Mouse (Mus musculus): ENCODE data around the gene Zcwpw1. TPM values are rescaled to one million over a fixed set of nuclear protein-coding genes. Genes with fewer than 3 reads are reported as not detected.
A peak's percentile ranks its signal among the peaks of the same experiment; 100 is the strongest.
"Not testable (repeated sequence)": the region's sequence is repeated elsewhere in the genome, so short reads cannot be mapped to it uniquely, and the experiment has no call there.

Gene Zcwpw1
- polyA plus RNA-seq, 1 experiment from 2014 or later, result 7.8 TPM

GRCm38 (mm10) chr5:137823455-137824045 lies 36.0 kb downstream of the Zcwpw1 start:
- Histone ChIP-seq H3K27me3 (no peaks in the 10 kb centered on the region), H3K27ac (no peak overlapping the region), H3K9me3 (replicated peaks) (no peaks in the 10 kb centered on the region), H3K4me1 (replicated peaks) (no peaks in the 10 kb centered on the region), H3K4me3 (no peak overlapping the region), H3K36me3 (no peaks in the 10 kb centered on the region), H3K9ac (no peak overlapping the region), H3K4me2 (no peak overlapping the region)
- WGBS, result 80% methylated on average over 6 of the region's 6 CpGs
- ATAC-seq (replicated peaks; ENCODE audit: insufficient number of reproducible peaks, insufficient read depth, low FRiP score, low read depth), result no peak

- Histone ChIP-seq H3K36me3 (no peaks in the 10 kb centered on the region), H3K4me3 (no peak overlapping the region), H3K27ac (no peak overlapping the region), H3K4me2 (no peak overlapping the region), H3K9me3 (replicated peaks) (no peaks in the 10 kb centered on the region), H3K4me1 (replicated peaks) (no peaks in the 10 kb centered on the region), H3K27me3 (no peaks in the 10 kb centered on the region), H3K9ac (no peak overlapping the region)
- ATAC-seq (replicated peaks; ENCODE audit: insufficient number of reproducible peaks, insufficient read depth, low FRiP score, low read depth), result no peak
- WGBS, result 87% methylated on average over 3 of the region's 3 CpGs
Observed at GRCm38 (mm10) chr5:137825030-137825429, 37.4 kb downstream of the Zcwpw1 start.

GRCm38 (mm10) chr5:137825971-137826370 lies 38.4 kb downstream of the Zcwpw1 start:
- H3K4me2 ChIP-seq, result no peak overlapping the region
- ATAC-seq (replicated peaks; ENCODE audit: insufficient number of reproducible peaks, insufficient read depth, low FRiP score, low read depth), result no peak
- no peaks in the 10 kb centered on the region for H3K27me3 ChIP-seq
- no peaks in the 10 kb centered on the region for H3K9me3 ChIP-seq (replicated peaks)
- no peak overlapping the region for H3K9ac ChIP-seq
- H3K4me1 ChIP-seq (replicated peaks), result no peaks in the 10 kb centered on the region
- WGBS, result 77% methylated on average over 2 of the region's 2 CpGs
- H3K4me3 ChIP-seq, result no peak overlapping the region
- H3K27ac ChIP-seq, result no peak overlapping the region
- no peaks in the 10 kb centered on the region for H3K36me3 ChIP-seq

- no peak overlapping the region for H3K4me2 ChIP-seq
- H3K36me3 ChIP-seq, result no peaks in the 10 kb centered on the region
- ATAC-seq (replicated peaks; ENCODE audit: insufficient number of reproducible peaks, insufficient read depth, low FRiP score, low read depth), result no peak
- H3K9ac ChIP-seq, result no peak overlapping the region
- H3K4me1 ChIP-seq (replicated peaks), result no peaks in the 10 kb centered on the region
- 39% methylated on average over 7 of the region's 7 CpGs for WGBS
- no peaks in the 10 kb centered on the region for H3K9me3 ChIP-seq (replicated peaks)
- no peaks in the 10 kb centered on the region for H3K27me3 ChIP-seq
- no peak overlapping the region for H3K27ac ChIP-seq
- H3K4me3 ChIP-seq, result no peak overlapping the region
Observed at GRCm38 (mm10) chr5:137826421-137826820, 38.8 kb downstream of the Zcwpw1 start.

GRCm38 (mm10) chr5:137828694-137829093 lies 41.1 kb downstream of the Zcwpw1 start:
- ATAC-seq (replicated peaks; ENCODE audit: insufficient number of reproducible peaks, insufficient read depth, low FRiP score, low read depth), result no peak

GRCm38 (mm10) chr5:137830238-137830637 lies 42.6 kb downstream of the Zcwpw1 start:
- Histone ChIP-seq H3K4me2 (no peak overlapping the region), H3K36me3 (no peaks in the 10 kb centered on the region), H3K27me3 (no peaks in the 10 kb centered on the region), H3K4me1 (replicated peaks) (no peaks in the 10 kb centered on the region), H3K9me3 (replicated peaks) (no peaks in the 10 kb centered on the region), H3K27ac (no peak overlapping the region; the same call in 1 of the 2 replicates), H3K4me3 (no peak overlapping the region), H3K9ac (no peak overlapping the region)
- 67% methylated on average over 7 of the region's 7 CpGs for WGBS
- no peak for ATAC-seq (replicated peaks; ENCODE audit: insufficient number of reproducible peaks, insufficient read depth, low FRiP score, low read depth)

More at GRCm38 (mm10) chr5:137828694-137829093, 41.1 kb downstream of the Zcwpw1 start:
- H3K9me3 ChIP-seq (replicated peaks), result no peaks in the 10 kb centered on the region
- 72% methylated on average over 6 of the region's 6 CpGs for WGBS
- H3K27ac ChIP-seq, result no peak overlapping the region
- no peaks in the 10 kb centered on the region for H3K36me3 ChIP-seq
- no peak overlapping the region for H3K4me3 ChIP-seq
- no peak overlapping the region for H3K4me2 ChIP-seq
- no peak overlapping the region for H3K9ac ChIP-seq
- no peaks in the 10 kb centered on the region for H3K4me1 ChIP-seq (replicated peaks)
- no peaks in the 10 kb centered on the region for H3K27me3 ChIP-seq

GRCm38 (mm10) chr5:137831106-137831505 lies 43.5 kb downstream of the Zcwpw1 start:
- ATAC-seq (replicated peaks; ENCODE audit: insufficient number of reproducible peaks, insufficient read depth, low FRiP score, low read depth), result no peak
- Histone ChIP-seq H3K36me3 (no peaks in the 10 kb centered on the region), H3K9ac (no peak overlapping the region), H3K9me3 (replicated peaks) (no peaks in the 10 kb centered on the region), H3K27ac (no peak overlapping the region), H3K4me3 (no peak overlapping the region), H3K4me1 (replicated peaks) (no peaks in the 10 kb centered on the region), H3K27me3 (no peaks in the 10 kb centered on the region), H3K4me2 (no peak overlapping the region)
- WGBS, result 78% methylated on average over 4 of the region's 4 CpGs

- Histone ChIP-seq H3K27ac (no peak overlapping the region), H3K36me3 (no peaks in the 10 kb centered on the region), H3K9me3 (replicated peaks) (no peaks in the 10 kb centered on the region), H3K27me3 (no peaks in the 10 kb centered on the region), H3K9ac (no peak overlapping the region), H3K4me2 (no peak overlapping the region), H3K4me3 (no peak overlapping the region), H3K4me1 (replicated peaks) (no peaks in the 10 kb centered on the region)
- ATAC-seq (replicated peaks; ENCODE audit: insufficient number of reproducible peaks, insufficient read depth, low FRiP score, low read depth), result no peak
- 66% methylated on average over 6 of the region's 6 CpGs for WGBS
Observed at GRCm38 (mm10) chr5:137831506-137831905, 43.9 kb downstream of the Zcwpw1 start.

GRCm38 (mm10) chr5:137833500-137833899 lies 45.9 kb downstream of the Zcwpw1 start:
- no peaks in the 10 kb centered on the region for H3K4me1 ChIP-seq (replicated peaks)
- no peak overlapping the region for H3K27ac ChIP-seq
- no peaks in the 10 kb centered on the region for H3K36me3 ChIP-seq
- H3K4me2 ChIP-seq, result no peak overlapping the region
- peak; percentile 61 for ATAC-seq (replicated peaks; ENCODE audit: insufficient number of reproducible peaks, insufficient read depth, low FRiP score, low read depth)
- H3K4me3 ChIP-seq, result no peak overlapping the region
- 44% methylated on average over 4 of the region's 4 CpGs for WGBS
- H3K9ac ChIP-seq, result no peak overlapping the region
- H3K9me3 ChIP-seq (replicated peaks), result no peaks in the 10 kb centered on the region
- no peaks in the 10 kb centered on the region for H3K27me3 ChIP-seq

GRCm38 (mm10) chr5:137835966-137836520 lies 48.4 kb downstream of the Zcwpw1 start, which contains the start of gene Pilra:
TSS of gene Pilra (minus strand) at chr5:137836281.
- H3K36me3 ChIP-seq; H3K27me3 ChIP-seq; ATAC-seq (replicated peaks; ENCODE audit: insufficient number of reproducible peaks, insufficient read depth, low FRiP score, low read depth); H3K9ac ChIP-seq; H3K27ac ChIP-seq; H3K4me3 ChIP-seq; H3K4me1 ChIP-seq (replicated peaks); H3K9me3 ChIP-seq (replicated peaks); H3K4me2 ChIP-seq: not testable (repeated sequence)
- WGBS, result 55% methylated on average over 2 of the region's 2 CpGs

GRCm38 (mm10) chr5:137836611-137837010 lies 49.0 kb downstream of the Zcwpw1 start:
- Histone ChIP-seq H3K27me3 (no peaks in the 10 kb centered on the region), H3K4me1 (replicated peaks) (no peaks in the 10 kb centered on the region), H3K4me2 (no peak overlapping the region), H3K27ac (no peak overlapping the region), H3K36me3 (no peaks in the 10 kb centered on the region), H3K4me3 (no peak overlapping the region), H3K9ac (no peak overlapping the region), H3K9me3 (replicated peaks) (no peaks in the 10 kb centered on the region)
- ATAC-seq (replicated peaks; ENCODE audit: insufficient number of reproducible peaks, insufficient read depth, low FRiP score, low read depth), result no peak

- H3K4me3 ChIP-seq; ATAC-seq (replicated peaks; ENCODE audit: insufficient number of reproducible peaks, insufficient read depth, low FRiP score, low read depth); H3K27ac ChIP-seq; H3K4me2 ChIP-seq; H3K4me1 ChIP-seq (replicated peaks); H3K27me3 ChIP-seq; H3K36me3 ChIP-seq; H3K9me3 ChIP-seq (replicated peaks); H3K9ac ChIP-seq: not testable (repeated sequence)
Observed at GRCm38 (mm10) chr5:137837110-137837509, 49.5 kb downstream of the Zcwpw1 start.
